Mouse (Mus musculus): ENCODE data around the gene Dscaml1. TPM values are rescaled to one million over a fixed set of nuclear protein-coding genes. Genes with fewer than 3 reads are reported as not detected.

Dscaml1 gene
- polyA plus RNA-seq, 1 experiment, result 0.38 TPM

- TF ChIP-seq CTCF (IDR thresholded peaks at IDR 0.05; ENCODE audit: insufficient read depth, low read length), result no peak
- TF ChIP-seq POLR2A (IDR thresholded peaks at IDR 0.05; ENCODE audit: borderline replicate concordance, extremely low read depth, low read depth, low read length), result no peak
- H3K4me3 ChIP-seq (replicated peaks; ENCODE audit: extremely low read depth, low read depth, low read length), result no peak overlapping the region
- no peak for DNase-seq
- H3K4me1 ChIP-seq (ENCODE audit: control insufficient read depth, insufficient read depth, low read length), result no peaks in the 10 kb centered on the region
- 83% methylated on average over 6 of the region's 6 CpGs for WGBS
Observed at GRCm38 (mm10) chr9:45395218-45395617, 31.2 kb upstream of the Dscaml1 start.

DNA sequence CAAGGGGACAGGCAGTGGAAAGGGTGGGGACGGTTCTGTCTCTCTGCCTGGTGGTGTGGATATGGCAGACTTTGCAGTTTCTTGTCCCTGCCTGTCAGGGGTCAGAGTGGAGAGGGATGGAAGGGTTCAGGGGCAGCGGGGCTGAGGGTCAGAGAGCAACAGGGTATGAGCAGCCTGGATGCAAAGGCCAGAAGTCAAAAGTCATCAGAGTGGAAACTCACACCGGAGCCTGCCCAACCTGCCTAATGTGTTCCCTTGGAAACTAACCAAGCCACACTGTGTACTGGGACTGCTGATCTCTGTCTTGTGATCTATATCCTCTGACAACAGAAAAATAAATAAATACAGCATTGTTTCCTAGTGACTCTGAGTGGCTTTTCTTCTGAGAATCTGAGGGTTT, 30.6 kb upstream of the Dscaml1 start:
- no peak for DNase-seq
- WGBS, result 43% methylated on average over 3 of the region's 3 CpGs
- H3K4me3 ChIP-seq (replicated peaks; ENCODE audit: extremely low read depth, low read depth, low read length), result no peak overlapping the region
- H3K4me1 ChIP-seq (ENCODE audit: control insufficient read depth, insufficient read depth, low read length), result no peaks in the 10 kb centered on the region
- TF ChIP-seq CTCF (IDR thresholded peaks at IDR 0.05; ENCODE audit: insufficient read depth, low read length) (no peak), POLR2A (IDR thresholded peaks at IDR 0.05; ENCODE audit: borderline replicate concordance, extremely low read depth, low read depth, low read length) (no peak)

DNA sequence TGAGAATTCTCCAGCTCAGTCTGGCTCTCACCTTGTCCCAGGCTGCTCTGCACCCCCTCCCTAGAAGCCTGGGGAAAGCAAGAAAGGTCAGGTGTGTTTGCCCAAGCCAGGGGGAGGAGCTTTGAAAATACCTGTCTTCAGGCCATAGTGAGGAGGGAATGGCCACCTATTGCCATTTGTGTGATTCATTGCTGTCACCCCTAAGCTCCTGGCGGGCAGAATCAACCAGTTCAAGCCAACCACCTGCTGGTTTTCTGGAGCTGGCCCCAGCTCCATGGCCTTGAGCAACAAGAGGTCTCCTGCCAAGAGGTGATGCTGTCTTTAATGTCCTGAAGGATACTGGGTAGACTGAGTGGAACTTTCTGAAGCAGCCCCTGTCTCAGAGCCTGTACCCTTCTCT, 28.1 kb upstream of the Dscaml1 start:
- no peak for DNase-seq
- Histone ChIP-seq H3K4me3 (replicated peaks; ENCODE audit: extremely low read depth, low read depth, low read length) (no peak overlapping the region), H3K4me1 (ENCODE audit: control insufficient read depth, insufficient read depth, low read length) (no peaks in the 10 kb centered on the region)
- TF ChIP-seq POLR2A (IDR thresholded peaks at IDR 0.05; ENCODE audit: borderline replicate concordance, extremely low read depth, low read depth, low read length) (no peak), CTCF (IDR thresholded peaks at IDR 0.05; ENCODE audit: insufficient read depth, low read length) (no peak)
- 50% methylated on average over 1 of the region's 1 CpGs for WGBS

- no peak for DNase-seq
- 86% methylated on average over 4 of the region's 4 CpGs for WGBS
Observed at GRCm38 (mm10) chr9:45399434-45399833, 27.0 kb upstream of the Dscaml1 start, which contains the start of gene Fxyd2. Gene Fxyd2, plus strand, starts transcription at chr9:45399669.

GRCm38 (mm10) chr9:45401851-45402250, 24.6 kb upstream of the Dscaml1 start:
- WGBS, result 56% methylated on average over 4 of the region's 4 CpGs
- TF ChIP-seq CTCF (IDR thresholded peaks at IDR 0.05; ENCODE audit: insufficient read depth, low read length) (no peak), POLR2A (IDR thresholded peaks at IDR 0.05; ENCODE audit: borderline replicate concordance, extremely low read depth, low read depth, low read length) (no peak)
- Histone ChIP-seq H3K4me3 (replicated peaks; ENCODE audit: extremely low read depth, low read depth, low read length) (no peak overlapping the region), H3K4me1 (ENCODE audit: control insufficient read depth, insufficient read depth, low read length) (no peaks in the 10 kb centered on the region)
- no peak for DNase-seq

More at GRCm38 (mm10) chr9:45399434-45399833, 27.0 kb upstream of the Dscaml1 start, which contains the start of gene Fxyd2:
- TF ChIP-seq POLR2A (IDR thresholded peaks at IDR 0.05; ENCODE audit: borderline replicate concordance, extremely low read depth, low read depth, low read length), result no peak
- TF ChIP-seq CTCF (IDR thresholded peaks at IDR 0.05; ENCODE audit: insufficient read depth, low read length), result no peak
- no peak within 1 kb of the TSS for H3K4me3 ChIP-seq (replicated peaks; ENCODE audit: extremely low read depth, low read depth, low read length)
- H3K4me1 ChIP-seq (ENCODE audit: control insufficient read depth, insufficient read depth, low read length), result no peaks in the 10 kb centered on the region

GRCm38 (mm10) chr9:45402957-45403356, 23.5 kb upstream of the Dscaml1 start:
- Histone ChIP-seq H3K4me3 (replicated peaks; ENCODE audit: extremely low read depth, low read depth, low read length) (no peak overlapping the region), H3K4me1 (ENCODE audit: control insufficient read depth, insufficient read depth, low read length) (no peaks in the 10 kb centered on the region)
- WGBS, result 51% methylated on average over 2 of the region's 2 CpGs
- no peak for DNase-seq
- TF ChIP-seq CTCF (IDR thresholded peaks at IDR 0.05; ENCODE audit: insufficient read depth, low read length) (no peak), POLR2A (IDR thresholded peaks at IDR 0.05; ENCODE audit: borderline replicate concordance, extremely low read depth, low read depth, low read length) (no peak)

- 45% methylated on average over 5 of the region's 5 CpGs for WGBS
- Histone ChIP-seq H3K4me3 (replicated peaks; ENCODE audit: extremely low read depth, low read depth, low read length) (no peak overlapping the region), H3K4me1 (ENCODE audit: control insufficient read depth, insufficient read depth, low read length) (no peaks in the 10 kb centered on the region)
- TF ChIP-seq CTCF (IDR thresholded peaks at IDR 0.05; ENCODE audit: insufficient read depth, low read length) (no peak), POLR2A (IDR thresholded peaks at IDR 0.05; ENCODE audit: borderline replicate concordance, extremely low read depth, low read depth, low read length) (no peak)
- no peak for DNase-seq
Observed at GRCm38 (mm10) chr9:45405694-45406093, 20.7 kb upstream of the Dscaml1 start.

GRCm38 (mm10) chr9:45406808-45407207, 19.6 kb upstream of the Dscaml1 start:
- WGBS, result 92% methylated on average over 3 of the region's 3 CpGs
- Histone ChIP-seq H3K4me1 (ENCODE audit: control insufficient read depth, insufficient read depth, low read length) (peaks cover under 1% of the 10 kb centered on the region; the same call in 1 of the 2 replicates), H3K4me3 (replicated peaks; ENCODE audit: extremely low read depth, low read depth, low read length) (no peak overlapping the region)
- TF ChIP-seq CTCF (IDR thresholded peaks at IDR 0.05; ENCODE audit: insufficient read depth, low read length) (no peak), POLR2A (IDR thresholded peaks at IDR 0.05; ENCODE audit: borderline replicate concordance, extremely low read depth, low read depth, low read length) (no peak)
- no peak for DNase-seq

DNA sequence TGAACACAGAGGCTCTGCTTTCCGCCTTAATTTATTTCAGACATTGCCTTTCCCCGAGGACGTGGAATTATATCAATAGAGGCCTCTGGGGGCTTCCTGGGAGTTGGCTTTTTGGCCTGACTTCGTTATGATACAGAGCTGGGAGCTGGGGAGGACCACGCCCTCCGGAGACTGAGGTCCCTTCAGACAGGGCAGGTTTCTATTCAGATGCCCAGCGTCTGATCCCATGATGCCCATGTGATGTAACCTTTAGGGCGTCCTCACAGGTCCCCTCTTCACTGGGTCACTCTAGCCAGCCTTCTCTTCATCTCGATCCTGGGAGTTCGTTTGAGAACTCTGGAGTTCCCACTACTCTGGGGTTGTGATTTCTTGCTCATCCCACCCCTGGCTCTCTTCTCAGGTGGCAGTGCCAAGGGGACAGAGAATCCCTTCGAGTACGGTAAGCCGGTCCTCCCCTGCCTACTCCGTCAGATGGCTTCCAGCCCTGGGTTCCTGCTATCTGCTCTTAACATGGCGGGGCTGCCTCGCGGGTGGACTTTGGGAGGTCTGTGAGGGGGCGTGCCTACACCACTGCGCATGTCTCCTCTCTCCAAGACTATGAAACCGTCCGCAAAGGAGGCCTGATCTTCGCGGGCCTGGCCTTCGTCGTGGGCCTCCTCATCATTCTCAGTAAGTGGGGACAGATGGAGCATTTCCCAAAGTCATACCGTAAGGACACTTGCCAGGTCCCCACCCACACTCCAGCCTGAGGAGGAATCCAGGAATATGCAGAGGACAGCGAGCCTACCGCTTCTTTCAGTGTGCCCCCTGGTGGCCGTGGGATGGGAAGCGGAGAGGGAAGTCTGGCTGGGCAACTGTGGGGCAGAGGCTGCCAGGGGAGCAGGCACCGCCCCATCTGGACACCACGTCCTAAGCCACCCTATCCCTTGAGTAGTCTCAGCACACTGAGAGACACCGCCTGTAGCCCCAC, 18.4 kb upstream of the Dscaml1 start:
- TF ChIP-seq POLR2A (IDR thresholded peaks at IDR 0.05; ENCODE audit: borderline replicate concordance, extremely low read depth, low read depth, low read length) (no peak), CTCF (IDR thresholded peaks at IDR 0.05; ENCODE audit: insufficient read depth, low read length) (peak; percentile 66)
- Histone ChIP-seq H3K4me1 (ENCODE audit: control insufficient read depth, insufficient read depth, low read length) (peaks cover 2% of the 10 kb centered on the region; the same call in 1 of the 2 replicates), H3K4me3 (replicated peaks; ENCODE audit: extremely low read depth, low read depth, low read length) (peak overlapping the region; percentile 18)
- peak; percentile 66 for DNase-seq
- WGBS, result 36% methylated on average over 33 of the region's 33 CpGs

All from lung, adult 2 months (tissue).